Mouse (Mus musculus) c-Kit-positive CD71-positive TER-119-negative erythroid progenitor cells, embryonic 14.5 days (primary cell): Measurements from ENCODE around the gene Bank1.

ENCODE experiments used
- DNase-seq: peaks from one replicate; pipeline ENCODE4 v3.0.0-alpha.2; 2013; ENCODE audit warnings: low read depth

Bank1 gene

DNA sequence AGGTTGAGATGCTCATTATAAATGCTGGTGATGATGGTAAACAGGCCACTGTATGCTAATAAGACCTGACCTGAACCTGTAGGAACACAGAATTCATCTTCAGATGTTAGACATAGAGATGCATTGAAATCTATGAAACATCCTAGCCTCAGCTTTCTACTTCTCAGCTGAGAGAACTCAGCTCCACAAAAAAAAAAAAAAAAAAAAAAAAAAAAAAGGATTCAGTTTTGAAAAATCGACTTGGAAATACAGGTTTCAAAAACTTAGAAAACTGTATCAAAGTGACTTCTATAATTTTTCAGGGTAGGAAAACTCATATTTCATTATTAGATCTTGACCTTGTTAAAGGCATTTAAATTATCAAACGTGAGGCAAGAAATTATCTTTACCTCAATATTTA lies 222.5 kb downstream of the Bank1 start:
- DNase-seq: no peak

DNA sequence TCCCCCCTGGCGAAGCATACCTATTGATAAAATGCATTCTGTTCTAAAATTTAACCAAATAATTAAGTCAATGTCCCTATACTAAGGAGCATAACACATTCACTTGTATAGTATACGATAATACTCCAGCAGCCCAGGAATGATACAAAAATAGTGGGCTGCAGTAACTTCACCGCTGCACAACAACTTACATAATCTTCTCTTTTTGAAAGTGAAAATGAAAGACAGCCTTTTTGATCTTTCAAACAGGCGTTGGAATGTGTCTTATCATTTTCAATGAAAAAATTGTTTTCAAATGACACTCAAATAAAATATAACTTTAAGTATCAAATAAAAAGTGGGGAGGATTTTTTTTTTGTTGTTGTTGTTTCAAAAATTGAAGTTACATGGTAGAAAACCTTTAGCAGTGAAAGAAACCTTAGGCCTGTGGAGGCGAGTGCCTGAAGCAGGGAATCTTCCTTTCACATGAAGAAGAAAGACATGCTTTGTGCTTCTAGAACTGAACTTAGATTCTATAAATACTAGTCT lies 224.8 kb downstream of the Bank1 start:
- no peak for DNase-seq

DNA sequence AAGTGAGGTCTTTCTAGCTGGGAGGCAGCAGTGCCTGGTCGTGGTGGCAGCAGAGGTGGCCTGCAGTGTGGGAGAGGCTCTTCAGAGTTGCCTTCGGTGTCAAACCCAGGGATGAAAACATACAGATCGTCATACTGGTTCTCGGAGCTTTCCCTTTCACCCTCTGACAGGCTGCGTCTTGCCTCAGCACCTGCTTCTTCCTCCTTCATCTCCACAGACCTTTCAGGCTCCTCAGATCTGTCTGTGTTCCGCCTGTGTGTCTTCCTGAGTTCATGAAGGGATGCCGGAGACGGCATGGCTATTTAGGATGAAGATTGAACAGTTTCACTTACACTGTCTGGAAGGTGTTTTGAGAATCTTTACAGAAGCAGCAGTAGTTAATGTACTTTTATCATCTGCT lies 225.6 kb downstream of the Bank1 start:
- no peak for DNase-seq

DNA sequence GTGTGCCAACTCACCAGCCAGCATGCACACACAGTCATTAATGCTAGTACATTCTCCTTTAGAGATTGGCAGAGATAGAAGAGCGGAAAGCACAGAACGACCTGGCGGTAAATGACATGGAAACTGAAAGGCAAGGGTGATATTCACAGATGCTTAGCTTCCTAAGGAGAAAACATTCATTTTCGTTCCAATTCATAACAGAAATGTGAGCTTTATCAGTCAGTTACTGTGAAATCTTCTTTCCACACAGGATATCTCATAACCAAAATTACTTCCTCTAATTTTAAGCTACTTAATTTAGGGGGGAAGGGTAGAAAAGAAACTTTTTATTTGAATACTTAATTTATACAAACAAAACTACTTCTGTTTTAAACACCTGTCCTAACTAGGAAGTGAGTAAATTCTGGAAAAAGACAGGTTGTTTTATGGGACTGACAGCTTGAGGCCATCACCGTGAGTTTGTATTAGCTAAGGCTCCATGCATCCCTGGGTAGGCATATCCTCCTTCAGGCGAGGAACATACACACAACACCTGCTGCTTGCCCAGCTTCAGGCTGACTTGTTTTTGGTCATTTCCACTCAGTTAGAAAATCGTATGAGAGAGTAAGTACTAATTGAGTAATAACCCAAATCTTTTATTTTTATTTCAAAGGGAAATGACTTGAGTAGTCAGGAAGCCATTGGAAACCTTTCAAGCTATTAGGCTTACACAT lies 238.8 kb downstream of the Bank1 start:
- no peak for DNase-seq

DNA sequence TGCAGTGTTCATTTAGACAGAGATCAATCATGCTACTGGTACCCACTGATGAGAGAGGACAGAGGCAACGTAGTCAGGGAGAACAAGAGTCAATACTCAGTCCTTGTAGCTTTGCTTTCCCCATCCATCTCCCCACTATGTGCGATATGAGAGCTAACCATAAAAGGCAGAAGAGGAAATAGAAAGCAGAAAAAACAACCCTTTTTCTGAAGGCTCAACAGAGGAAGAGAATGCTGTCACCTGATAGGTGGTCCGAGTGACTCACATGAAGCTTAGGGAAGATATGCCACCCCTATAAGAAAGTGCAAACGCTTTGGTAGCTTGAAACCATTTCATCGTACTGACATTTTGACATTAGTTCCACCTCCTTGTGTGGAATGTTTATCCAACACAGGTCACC lies 239.4 kb downstream of the Bank1 start:
- no peak for DNase-seq

DNA sequence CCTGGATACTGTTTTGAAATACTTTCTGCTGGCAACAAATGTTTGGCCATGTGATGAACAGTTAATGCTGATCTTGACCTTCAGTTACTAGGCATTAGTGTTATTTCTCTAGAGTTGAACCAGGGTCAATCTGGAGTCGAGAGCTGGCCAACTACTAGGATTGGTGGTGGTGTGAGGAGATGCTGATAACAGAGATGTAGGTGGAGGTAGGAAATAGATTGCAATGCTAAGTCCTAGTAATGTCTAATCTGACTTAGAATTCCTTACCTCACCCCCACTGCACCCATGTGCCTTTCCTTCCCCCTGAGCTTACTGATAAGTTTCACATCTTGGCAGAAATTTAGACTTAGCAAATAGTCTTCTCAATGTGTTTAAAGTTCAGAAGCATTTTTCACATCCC lies 240.8 kb downstream of the Bank1 start:
- DNase-seq: no peak

DNA sequence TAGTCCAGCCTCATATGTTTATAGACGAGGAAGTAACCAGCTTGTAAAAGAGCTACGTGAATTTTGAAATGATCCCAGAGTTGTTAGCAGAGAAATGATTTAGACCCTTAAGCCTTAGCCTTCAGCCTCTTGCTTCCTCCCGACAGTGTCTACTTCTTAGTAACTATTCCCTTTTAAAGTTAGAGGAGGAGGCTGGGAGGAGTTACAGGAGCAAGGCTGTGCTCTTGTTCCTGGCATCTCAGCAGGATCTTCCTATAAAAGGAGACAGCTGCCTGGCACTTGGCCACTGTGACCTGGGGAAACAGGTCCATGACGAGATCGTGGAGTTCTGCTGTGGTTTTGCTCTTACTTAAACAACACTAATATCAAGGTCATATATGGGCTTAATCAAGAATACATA lies 241.8 kb downstream of the Bank1 start:
- no peak for DNase-seq

DNA sequence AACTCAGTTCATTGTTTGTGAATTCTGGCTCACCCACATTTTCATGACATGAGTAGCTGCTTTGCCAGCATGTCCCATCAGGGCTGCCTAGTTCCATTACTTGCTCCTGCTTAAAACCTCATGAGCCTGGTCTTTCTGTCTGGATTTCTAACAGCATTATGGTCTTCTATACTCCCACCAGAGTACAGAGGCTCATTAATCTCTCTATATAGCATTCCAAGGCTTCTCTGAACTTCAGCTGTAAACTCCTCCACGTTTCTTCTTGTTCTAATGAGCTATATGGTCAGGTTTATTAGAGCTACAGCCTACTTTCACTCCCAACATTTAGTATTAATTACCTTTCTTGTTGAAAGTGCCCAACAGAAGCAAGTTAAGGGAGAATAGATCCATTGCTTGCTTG lies 244.6 kb downstream of the Bank1 start:
- no peak for DNase-seq

DNA sequence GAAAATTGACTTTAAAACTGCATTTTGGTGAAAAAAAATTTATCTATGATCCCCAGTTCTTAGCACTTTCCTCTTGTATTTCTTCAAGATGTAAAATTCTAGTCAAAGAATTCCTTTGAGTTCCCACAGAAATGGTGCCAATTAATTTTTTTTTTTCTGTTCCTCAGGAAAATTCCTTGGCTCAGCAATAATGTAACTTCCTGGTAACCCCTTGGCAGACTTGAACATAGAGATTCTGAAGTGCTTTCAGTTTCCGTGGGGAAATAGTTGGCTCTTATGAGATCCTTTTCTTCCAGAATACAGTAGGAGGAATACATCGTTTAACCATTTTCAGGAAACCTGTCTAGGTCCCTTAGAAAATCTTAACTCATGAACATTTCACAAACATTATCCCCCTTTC lies 247.3 kb downstream of the Bank1 start:
- DNase-seq: no peak

DNA sequence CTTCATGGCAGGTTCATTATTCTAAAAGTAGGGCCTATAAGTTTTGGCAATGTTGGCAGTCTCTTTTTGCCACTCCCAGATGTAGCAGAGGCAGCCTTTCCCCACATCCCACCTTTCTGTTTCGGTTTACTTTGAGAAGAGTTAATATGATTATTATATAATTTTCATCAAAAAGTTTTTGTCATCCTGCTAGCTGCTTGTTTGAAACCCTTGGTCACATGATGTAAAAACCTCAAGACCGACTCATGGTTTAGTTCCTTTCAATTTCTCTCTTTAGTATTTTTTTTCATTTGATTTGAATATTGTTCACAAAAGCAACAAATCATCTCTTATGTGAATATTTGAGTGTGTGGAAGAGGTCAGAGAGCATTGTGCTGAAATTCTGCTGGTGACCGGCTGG lies 255.5 kb downstream of the Bank1 start:
- DNase-seq: no peak

DNA sequence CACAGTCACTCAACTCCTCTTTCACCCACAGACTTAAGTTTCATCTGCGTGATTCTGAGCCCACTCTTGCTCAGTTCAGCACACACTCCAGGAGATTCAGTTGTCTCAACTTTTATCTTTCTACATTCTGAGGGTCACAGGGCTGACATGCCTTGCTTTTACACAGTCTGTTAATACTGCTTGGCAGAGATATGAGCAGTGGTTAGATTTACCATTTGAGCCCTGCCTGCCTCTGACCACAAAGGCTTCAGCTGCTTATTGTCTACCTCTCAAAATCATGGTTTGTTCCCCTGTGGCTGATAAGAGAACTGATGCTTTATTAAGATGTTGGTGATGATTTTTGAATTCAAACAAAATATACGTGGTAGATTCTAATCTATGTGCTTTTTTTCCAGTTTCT lies 264.0 kb downstream of the Bank1 start:
- DNase-seq: no peak

DNA sequence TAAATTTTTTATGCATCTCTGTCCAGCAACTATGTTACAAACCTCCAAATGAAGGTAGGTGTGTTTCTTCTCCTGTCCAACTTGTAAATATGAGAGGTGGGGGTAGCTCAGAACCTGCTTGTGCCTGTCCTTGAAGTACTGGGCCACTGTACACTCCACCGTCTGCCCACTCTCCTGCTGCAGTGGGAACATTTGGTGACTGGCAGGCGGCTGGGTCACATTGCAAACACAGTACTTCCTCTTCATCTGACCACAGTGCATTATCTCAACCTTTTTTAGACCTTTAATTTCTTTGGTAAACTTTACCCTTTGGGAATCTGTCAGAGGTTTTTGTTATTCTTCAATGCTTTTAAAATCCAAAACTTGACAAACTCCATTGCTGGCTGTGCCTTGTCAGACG lies 275.2 kb downstream of the Bank1 start:
- DNase-seq: no peak

DNA sequence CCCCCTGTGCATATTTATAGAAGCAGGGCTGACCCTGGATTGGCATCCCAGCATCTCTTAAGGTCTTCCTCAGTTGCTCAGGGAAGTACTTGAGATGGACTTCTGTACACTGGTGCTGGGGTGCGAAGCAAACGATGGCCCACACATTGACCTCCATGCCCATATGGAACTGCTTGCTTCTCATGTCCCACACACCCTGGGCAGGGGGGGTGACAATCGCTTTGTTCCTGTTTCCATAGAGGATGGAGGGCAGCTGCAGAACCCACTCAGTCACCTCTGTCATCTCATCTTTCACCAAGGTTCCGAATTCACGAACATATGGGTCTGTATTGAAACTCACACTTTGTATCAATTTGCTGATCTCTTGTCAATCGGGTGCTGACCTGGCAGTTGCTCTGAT lies 275.7 kb downstream of the Bank1 start:
- no peak for DNase-seq

DNA sequence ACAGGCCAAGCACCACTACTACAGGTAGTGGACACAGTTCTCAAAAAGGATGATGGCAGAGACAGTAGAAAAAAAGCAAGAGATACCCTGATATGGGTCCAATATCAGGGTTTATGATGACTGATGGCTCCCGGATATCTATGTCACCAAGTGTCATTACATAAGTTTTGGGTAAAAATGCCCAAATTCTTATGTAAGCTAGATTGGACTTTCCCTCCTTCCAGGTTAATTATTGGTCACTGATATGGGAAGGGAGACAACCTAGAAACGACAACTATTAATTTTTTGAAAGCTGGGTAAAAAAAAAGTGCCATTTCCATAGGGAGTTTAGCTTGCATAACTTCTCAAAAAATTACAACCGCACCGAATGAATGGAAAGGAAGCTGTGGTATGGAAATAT lies 277.8 kb downstream of the Bank1 start:
- no peak for DNase-seq

DNA sequence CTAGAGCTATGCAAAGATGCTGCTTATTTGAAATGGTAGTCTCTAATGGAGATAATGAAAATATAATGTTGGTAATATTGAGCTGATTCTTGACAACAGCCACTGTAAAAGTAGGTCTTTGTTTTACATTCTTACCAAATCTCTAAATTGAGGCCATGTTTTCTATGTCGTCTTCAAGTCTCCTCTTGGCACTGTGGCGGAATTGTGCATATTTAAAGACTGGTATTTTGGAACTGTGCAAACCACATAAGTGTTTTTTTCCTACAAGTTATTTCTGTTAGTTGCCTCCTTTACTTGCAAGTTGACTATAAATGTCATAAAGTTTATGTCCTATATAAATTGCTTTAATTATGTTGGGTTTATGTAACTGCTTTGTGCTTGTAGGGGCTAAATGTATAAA lies 280.5 kb downstream of the Bank1 start:
- DNase-seq: no peak

DNA sequence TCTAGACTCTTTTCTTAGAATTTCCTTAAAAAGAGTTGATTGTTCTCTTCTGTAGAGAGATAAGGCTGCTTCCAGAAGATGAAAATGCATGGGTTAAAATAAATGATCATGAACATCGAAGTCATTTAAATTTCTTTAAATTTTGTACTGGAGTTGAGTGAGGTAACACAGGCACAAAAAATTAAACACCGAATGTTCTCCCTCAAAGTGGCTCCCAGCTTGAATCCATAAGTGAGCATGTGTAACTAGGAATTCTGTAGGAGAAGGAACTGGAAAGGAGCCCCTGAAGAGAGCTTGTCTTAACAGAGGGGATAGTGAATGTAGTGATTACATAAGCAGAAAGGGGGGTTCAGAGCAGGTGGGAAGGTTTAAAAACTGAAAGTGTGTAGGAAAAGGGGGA lies 285.8 kb downstream of the Bank1 start:
- no peak for DNase-seq

DNA sequence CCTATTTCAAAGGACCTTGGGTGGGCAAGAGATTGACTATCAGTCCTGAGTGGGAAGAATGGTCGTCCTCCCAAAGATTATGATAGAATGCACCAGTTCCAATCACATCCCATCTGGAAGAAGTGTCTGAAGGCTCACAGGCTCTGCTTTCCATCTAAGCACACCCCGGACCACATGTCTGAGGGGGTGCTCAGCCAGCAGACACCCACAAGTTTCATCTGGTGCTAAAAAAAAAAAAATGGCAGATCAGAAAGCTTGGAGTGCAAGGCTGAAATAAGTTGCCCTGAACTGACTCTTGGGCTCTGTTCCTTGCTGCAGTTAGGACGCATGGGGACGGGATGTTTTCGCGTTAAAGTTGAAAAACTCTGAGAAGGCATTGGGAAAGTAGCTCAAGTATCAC lies 286.4 kb downstream of the Bank1 start:
- no peak for DNase-seq

DNA sequence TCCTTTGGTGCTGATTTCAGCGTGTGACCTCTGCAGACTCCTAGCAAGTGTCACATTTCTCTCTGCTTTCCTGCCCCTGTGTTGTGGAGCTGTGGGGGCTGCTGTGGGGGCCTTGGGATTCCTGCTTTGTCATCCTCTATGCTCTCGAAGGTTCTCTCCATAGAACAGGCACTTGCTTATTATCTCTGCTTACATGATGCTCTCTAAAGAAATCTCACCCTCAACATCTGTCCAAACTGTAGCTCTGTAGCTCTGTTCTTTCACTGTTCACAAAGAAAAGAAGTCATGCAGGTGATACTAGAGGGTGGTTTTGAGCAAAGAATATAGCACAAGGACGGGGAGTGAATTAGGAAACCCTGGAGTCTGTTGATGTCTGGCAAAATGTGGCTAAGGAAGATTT lies 288.6 kb downstream of the Bank1 start:
- DNase-seq: no peak

DNA sequence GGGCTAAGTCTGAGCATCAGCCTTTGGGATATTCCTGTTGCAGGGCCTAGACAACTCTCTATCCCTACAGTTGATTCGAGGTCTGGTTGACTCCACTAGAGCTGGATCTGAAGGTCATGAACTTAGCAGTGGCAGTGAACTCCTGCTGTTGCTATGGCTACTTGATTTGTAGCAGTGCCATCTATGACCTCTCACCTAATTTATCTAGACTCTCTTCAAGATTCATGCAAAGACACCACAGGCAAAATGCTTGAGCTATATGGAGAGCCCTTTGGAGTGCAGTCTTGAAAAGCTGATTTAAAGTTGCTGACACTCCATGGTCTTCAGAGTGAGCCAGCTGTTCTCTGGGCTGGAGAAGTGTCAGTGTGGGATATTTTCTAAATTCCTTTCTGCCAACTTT lies 290.1 kb downstream of the Bank1 start:
- no peak for DNase-seq

DNA sequence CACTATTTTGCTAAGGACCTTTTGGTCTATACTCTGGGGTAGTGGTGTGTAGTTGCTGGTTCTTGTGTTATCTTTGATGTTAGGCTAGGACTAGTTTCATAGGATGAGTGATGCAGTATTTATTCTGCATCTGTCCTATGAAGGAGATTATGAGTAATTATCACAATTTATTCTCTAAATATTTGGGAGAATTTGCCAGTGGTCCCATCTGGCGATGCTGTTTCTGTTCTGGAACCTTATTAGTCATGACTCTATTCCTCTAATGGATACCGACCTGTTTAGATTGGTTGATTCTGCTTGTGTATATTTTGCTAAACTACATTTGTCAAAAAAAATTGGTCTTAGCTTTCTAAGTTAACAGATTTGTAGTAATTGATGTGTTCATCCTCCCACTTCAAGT lies 301.0 kb downstream of the Bank1 start:
- DNase-seq: no peak

DNA sequence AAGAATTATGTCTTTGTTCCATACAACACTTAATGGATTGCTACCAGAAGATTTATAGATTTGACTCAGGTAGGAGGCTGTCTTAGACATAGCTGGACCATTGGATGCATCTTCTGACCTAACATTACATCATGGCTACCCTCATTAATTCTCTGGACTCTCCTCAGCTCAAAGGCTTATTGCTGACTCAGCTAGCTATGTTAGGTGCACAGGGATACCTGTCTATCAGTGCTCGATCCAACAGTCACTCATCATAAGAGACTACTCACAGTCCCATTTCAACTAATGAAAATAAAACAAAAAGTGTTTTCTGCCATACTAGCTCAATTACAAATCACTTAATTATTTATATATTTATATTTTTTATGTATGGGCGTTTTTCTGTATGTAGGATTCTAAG lies 308.3 kb downstream of the Bank1 start:
- no peak for DNase-seq

DNA sequence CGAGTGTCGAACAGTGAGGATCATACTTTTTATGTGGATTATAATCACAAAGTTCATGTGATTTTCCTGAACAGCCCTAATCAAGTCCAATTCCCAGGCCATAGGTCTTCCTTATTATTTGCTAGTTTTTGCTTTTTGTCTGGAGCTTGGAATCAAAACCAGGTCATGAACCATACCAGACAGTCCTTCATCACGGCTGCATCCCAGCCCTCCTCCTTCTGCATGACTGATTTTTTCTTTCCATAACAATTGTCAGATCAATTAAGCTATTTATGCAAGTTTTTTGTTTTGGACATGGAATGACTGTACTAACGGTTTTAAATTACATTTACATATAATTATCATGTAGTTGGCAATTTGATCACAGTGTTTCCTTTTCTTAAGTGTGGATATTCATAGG lies 315.2 kb downstream of the Bank1 start:
- no peak for DNase-seq

DNA sequence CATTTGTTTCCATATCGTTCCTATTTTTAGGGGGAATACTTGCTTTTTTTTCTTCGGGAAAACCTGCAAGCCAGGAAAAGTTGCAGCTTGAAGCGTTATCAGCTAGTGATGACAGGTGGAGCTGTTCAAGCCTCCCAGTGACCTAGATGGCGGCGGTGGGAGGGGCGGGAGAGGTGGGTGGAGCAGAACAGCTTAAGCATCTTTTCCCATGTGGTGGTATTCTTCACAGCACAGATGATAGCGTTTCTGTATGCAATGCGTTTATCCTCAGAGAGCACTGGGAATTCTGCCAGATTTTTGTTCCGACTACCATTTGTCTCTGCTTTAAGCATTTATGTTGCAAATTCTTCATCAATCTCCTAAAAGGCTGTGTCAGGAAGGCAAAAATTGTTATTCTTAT lies 318.0 kb downstream of the Bank1 start:
- DNase-seq: no peak

DNA sequence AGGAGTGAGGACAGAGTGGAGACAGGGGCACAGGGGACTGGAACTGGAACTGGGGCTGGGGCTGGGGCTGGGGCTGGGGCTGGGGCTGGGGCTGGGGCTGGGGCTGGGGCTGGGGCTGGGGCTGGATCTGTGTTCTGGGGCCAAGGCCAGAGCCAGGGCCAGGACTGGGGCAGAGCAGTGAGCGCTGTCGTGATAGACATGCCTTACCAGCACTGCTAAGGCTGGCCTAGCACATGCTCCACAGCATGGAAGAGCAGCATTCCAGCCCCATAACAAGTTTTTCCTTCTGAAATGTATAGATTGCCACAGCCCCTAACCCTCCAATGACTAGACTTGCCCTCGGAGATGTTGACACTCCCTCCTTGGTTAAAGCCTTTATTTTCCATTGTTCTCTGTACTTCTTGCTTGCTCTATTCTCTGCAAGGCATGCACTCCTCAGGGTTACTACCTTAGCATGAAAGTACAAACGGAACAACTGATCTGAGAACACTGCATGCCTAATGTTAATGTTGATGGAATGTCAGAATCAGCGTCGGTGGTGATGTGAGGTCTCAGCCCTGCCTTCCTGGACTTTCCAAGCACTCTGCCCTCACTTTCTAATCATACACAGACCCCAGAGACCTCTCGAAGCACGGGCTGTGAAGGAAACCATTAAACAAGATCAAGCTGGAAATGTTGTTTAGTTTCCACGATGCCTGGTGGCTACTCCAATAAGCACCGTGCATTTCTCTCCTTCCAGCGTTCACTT lies 318.6 kb downstream of the Bank1 start:
- DNase-seq: no peak
